Mouse (Mus musculus) thymus, postnatal 36 days (tissue): ENCODE measurements at regions not wholly inside any gene's neighbourhood (a gene's known extent, or its start where the extent isn't known, plus 50 kb on each side); places are given as distances from the start of the nearest gene placed in this dataset.

ENCODE experiments used
- DNase-seq, 2 experiments: peaks; one replicate each; pipeline ENCODE4 v3.0.0; 2022; ENCODE audit warnings: mixed read lengths in 2 of 2

DNA sequence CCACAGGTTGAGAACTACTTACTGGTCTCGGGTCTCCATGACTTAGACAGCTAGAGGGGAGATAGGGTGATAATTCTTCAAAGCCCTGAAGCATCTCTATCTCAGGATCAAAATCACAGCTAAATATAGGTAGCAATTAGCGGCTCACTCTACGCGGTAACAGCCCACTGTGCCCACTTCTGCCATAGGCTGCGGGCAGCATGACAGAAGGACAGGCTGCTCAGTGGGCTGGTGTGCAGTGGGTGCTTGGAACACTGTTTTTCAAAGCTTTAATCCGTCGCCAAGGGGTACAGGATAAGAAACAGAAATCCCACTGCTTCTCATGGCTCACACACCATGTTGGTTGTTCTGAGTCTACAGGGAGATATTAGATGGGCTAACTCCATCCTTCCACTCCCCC, 59.2 kb upstream of the Twist2 start:
- no peak for DNase-seq

DNA sequence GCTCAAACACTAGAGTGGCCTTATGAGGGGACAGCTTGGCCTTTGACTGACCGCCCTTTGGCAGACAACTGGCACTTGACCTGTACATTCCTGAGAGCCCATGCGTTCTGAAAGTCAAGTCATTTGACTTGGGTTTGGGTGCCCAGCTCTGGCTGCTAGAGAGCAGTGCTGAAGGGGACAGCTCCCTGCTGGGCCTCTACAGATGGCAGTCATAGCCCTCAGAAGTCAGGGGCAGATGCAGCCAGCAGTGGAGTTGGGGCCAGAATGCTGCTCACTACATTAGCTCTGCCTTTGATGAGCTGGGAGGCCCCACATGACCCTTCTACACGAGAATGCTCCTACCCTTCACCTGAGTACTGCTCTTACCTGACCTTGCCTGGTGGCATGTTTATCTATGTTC, 58.3 kb upstream of the Twist2 start:
- no peak for DNase-seq

DNA sequence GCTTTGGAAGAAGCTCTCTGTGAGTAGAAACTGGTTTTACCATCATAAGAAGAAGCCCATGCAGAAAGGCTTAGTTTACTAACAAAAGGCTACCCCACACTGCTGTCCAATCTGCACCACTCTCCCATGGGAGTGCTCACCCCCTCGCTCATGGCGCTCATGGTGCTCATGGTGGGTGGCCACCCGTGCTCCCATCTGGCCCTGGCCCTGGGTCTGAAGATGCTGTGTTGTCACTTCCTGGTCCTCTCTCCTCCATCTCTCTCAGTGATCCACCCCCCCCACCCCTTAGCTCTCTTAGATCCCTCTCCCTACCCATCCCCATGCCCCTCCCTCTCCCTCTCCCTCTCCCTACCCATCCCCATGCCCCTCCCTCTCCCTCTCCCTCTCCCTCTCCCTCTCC, 57.2 kb upstream of the Twist2 start:
- no peak for DNase-seq

DNA sequence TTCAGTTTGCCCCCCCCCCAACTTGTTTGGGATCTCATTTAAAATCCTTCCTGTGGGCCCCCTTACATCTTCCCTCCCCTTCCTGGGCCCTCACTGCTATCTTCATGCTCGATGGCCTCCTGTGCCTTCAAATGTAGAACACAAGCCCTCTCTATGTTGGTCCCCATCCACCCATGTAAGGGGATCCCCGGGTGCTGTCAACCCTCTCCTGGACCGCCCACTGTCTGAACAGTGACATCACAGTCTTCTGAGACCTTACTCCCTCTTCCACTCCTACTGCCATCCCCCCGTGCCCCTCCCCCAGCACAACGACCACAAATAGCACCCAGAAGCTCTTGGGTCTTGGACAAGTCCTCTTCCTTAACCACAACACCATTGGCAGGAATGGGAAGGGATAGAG, 56.6 kb upstream of the Twist2 start:
- DNase-seq = no peak

DNA sequence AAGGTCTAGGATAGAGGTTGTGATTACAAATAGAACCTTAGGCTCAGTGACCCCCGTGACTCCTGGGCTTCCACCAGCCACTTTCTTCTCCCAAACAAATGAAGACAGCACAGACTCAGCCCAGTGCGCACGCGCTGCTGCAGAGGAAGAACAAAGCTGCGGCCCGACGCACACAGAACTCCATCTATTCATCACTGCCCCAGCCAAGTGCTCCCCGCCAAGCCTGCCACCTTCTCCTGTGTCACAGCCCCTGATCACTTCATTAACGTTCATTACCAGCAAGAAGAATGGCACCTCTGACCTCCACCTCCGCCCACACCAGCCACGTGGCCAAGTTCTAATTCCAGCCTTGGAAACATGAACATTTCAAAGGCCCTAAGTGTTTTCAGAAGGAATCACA, 53.7 kb upstream of the Twist2 start:
- no peak for DNase-seq
